Mouse (Mus musculus): ENCODE data around the gene Galr2. TPM values are rescaled to one million over a fixed set of nuclear protein-coding genes. Genes with fewer than 3 reads are reported as not detected.

Galr2 gene
- total RNA-seq (2023) = not detected

GRCm38 (mm10) chr11:116280751-116281663 is at the start of gene Galr2:
TSS of gene Galr2 (plus strand) at chr11:116280939.

DNA sequence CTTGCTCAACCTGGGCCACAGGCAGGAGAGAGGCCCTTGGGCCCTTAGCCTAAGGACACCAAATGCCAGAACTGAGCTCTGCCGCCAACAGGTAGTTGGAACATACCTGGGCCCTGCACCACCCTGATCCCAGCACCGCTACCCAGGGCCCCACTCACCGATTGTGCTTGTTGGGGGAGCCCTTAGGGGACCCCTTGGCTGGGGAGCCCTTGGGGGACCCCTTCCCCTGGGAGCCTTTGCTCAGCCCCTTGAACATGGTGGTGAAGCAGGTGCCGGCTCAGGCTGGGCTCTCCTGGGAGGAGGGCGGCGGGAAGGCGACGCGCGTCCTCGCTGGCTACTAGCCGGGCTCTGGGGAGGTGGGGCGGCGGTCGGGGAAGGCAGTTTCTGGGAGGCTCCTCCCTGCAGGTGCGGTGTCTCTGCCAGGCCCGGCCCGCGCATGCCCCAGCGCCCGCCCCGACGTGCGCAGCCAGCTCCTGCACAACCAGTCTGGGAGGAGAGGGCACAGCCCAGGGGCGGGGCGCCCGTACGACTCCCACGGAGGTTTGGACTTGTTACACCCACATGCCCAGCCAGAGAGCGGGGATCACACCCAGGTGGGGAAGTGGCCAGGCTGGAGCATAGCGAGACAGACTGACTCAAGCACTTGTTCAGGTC is 42.9 kb upstream of the Galr2 start, which contains the start of gene Evpl:
Gene Evpl, minus strand, starts transcription at position 336 of the 654 bp plus-strand sequence.

DNA sequence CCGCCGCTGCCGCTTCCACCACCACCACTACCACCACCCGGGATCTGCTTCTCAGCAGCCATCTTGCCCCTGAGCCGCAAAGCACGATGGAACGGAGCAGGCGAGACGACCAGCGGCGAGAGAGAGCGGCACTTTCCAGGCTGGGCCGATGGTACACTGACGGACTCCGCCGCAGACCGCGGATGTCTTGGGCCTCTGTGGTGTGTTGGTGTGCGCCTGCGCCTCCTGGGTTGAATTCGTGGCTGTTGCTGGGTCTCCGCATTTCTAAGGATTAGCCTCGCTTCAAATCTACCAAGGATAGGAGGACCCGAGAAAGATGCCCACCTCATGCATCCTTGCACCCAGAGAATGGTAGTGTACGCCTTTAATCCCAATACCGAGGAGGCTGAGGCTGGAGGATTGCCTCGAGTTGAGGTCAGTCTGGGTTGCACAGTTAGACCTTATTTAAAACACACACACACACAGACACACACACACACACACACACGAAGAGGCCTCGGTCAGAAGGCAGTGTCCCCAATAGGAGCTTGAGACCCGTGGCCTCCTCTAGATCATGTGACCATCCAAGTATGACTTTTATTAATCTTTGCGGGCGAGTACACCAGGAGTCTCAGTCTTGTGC is 6.6 kb upstream of the Galr2 start, which contains the start of gene Srp68:
Gene Srp68, minus strand, starts transcription at position 173 of the 622 bp plus-strand sequence.

GRCm38 (mm10) chr11:116307019-116307725 is 26.4 kb downstream of the Galr2 start, which contains the start of gene Exoc7:
TSS of gene Exoc7 (minus strand) at chr11:116307233.

Other genes starting within 250 kb of the Galr2 start
- gene Unc13d, start 203.0 kb upstream of the Galr2 start, total RNA-seq (2023) = 10 to 100 TPM; 88.5 to 94.2 TPM
- 100 to 1,000 TPM; 160 to 163 TPM for gene Wbp2, start 193.9 kb upstream of the Galr2 start, total RNA-seq (2023)
- 1 to 10 TPM; 1.4 to 2.1 TPM for gene Trim47, start 153.7 kb upstream of the Galr2 start, total RNA-seq (2023)
- gene Trim65, start 149.8 kb upstream of the Galr2 start, total RNA-seq (2023) = 1 to 10 TPM; 5.8 to 8.1 TPM
- 10 to 100 TPM; 14.5 to 20.1 TPM for gene Mrpl38, start 142.1 kb upstream of the Galr2 start, total RNA-seq (2023)
- gene Fbf1, start 112.8 kb upstream of the Galr2 start, total RNA-seq (2023) = 1 to 10 TPM; 5.8 to 9.9 TPM
- gene Ten1, start 82.1 kb upstream of the Galr2 start, total RNA-seq (2023) = 10 to 100 TPM; 32.1 to 33.1 TPM
- 10 to 100 TPM; 29.1 to 32.8 TPM for gene Acox1, start 81.9 kb upstream of the Galr2 start, total RNA-seq (2023)
- gene Evpl, start 42.9 kb upstream of the Galr2 start, total RNA-seq (2023) = under 1 TPM in 1 of 2 experiments, not detected in 1; 0.09 TPM
- gene Srp68, start 6.7 kb upstream of the Galr2 start, total RNA-seq (2023) = 10 to 100 TPM; 35.3 to 37.0 TPM
- gene Exoc7, start 26.3 kb downstream of the Galr2 start, total RNA-seq (2023) = 10 to 100 TPM; 39.2 to 47.8 TPM
- gene Foxj1, start 54.5 kb downstream of the Galr2 start, total RNA-seq (2023) = under 1 TPM in 1 of 2 experiments, not detected in 1; 0.13 TPM
- 1 to 10 TPM; 2.5 to 3.3 TPM for gene Rnf157, start 132.1 kb downstream of the Galr2 start, total RNA-seq (2023)
- 10 to 100 TPM; 82.9 to 92.3 TPM for gene Ubald2, start 153.2 kb downstream of the Galr2 start, total RNA-seq (2023)
- gene Qrich2, start 185.3 kb downstream of the Galr2 start, total RNA-seq (2023) = not detected
- 10 to 100 TPM; 24.9 to 30.1 TPM for gene Prpsap1, start 213.3 kb downstream of the Galr2 start, total RNA-seq (2023)
- gene Sphk1, start 250.0 kb downstream of the Galr2 start, total RNA-seq (2023) = 1 to 10 TPM; 2.1 to 8.8 TPM

All from neutrophil, adult 59 days (primary cell).